Mouse (Mus musculus): ENCODE measurements around the gene App. TPM values are rescaled to one million over a fixed set of nuclear protein-coding genes. Genes with fewer than 3 reads are reported as not detected.

App gene
- total RNA-seq, 2 experiments from 2014 or later, result 1,138 to 1,191 TPM

DNA sequence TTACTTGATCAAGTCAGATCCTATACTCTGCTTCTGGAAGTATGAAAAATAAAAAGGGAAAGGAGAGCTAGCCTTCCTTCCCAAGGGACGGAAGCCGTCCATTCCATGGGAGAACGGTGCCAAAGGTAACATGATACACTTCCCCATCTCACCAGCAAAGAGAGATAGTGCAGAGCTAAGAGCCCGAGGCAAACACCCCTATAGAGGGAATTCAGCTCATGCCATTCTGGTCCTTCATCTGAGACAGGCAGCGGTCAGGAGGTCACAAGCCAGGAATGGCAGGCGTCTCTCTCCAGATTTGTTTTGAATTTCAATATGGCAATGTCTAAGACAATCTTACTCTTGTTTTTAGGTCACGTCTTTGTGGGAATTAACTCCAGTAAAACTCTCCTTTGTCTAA lies 74.1 kb downstream of the App start:
- DNase-seq (ENCODE audit: extremely low spot score in 1 of 2, low spot score in 2 of 2), result no peak
- intact Hi-C loops (cut with DNase I), result no loop called here

DNA sequence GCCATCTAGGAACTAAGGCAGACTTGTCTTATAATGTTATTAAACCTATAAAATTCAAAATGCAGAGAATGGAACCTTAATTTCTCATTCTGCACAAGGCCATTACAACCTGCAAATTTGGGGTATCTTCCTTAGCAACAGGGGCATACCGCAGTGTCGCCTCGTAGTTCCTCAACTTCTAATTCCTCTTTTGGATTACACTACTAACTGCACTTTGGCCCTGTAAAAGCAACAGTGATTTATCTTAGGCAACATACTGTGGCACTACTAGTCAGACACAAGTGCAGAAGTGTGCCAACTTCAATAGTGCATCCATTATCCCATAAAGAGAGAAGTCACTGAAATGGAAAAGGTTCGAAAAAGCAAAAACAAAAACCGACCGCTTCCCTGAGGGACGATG lies 74.5 kb downstream of the App start:
- intact Hi-C loops (cut with DNase I), result no loop called here
- no peak for DNase-seq (ENCODE audit: extremely low spot score in 1 of 2, low spot score in 2 of 2)

DNA sequence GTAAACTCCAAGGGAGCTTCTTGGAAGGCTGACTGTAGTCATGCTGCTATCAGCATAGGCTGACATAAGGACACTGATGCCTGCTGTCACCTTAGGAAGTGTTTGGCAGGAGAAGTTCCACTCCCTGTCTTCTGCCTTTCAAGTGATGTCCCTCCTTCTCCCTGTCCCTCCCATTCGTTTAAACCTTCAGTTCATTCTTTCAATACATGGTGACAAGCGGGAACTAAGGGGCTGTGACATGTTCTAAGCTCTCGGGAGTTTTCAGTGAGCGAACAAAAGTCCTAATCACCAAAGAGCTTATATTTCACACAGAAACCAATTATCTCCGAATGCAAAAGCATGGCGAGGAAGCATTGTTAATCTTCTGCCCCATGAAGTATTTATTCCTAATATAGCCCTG lies 77.2 kb downstream of the App start:
- no peak for DNase-seq (ENCODE audit: extremely low spot score in 1 of 2, low spot score in 2 of 2)
- intact Hi-C loops (cut with DNase I), result no loop called here

DNA sequence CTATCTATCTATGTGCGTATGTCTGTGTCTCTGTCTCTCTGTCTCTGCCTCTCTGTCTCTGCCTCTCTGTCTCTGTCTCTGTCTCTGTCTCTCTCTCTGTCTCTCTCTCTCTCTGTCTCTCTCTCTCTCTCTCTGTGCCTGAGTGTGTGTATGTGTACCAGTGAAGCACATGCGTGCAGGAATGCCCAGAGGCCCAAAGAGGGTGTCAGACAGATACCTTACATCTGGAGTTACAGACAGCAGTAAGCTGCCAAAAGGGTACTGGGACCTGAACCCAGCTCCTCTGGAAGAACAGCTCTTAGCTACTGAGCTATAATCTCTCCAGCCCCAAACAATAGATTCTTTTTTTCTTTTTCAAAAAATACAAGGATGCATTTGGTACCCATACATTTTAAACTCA lies 77.6 kb downstream of the App start:
- DNase-seq (ENCODE audit: extremely low spot score in 1 of 2, low spot score in 2 of 2), result no peak
- intact Hi-C loops (cut with DNase I), result no loop called here

DNA sequence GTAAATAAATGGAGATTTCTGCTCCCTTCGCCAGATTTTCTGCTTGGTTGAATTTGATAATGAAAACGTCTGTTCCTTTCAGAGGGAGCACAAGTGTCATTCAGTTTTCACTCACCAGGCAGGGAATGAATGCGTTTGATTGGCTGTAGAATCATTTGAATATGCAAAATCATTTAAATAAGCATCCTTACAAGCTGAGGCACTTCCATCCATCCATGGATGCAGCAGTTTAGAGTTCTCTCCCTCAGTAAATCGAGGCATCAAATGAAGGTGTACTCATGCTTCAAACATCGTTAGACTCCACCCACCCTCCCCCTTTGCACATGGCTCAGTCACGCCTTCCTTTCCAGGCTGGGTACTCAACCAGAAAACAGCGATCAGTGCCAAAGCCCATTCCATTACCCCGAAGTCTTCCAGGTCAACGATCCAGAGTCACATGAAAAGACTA lies 80.9 kb downstream of the App start:
- DNase-seq (ENCODE audit: extremely low spot score in 1 of 2, low spot score in 2 of 2), result no peak
- intact Hi-C loops (cut with DNase I), result loop anchor here (5.0 kb wide), 1 partner anchor 80 kb away; the partner anchor contains the start of gene App

DNA sequence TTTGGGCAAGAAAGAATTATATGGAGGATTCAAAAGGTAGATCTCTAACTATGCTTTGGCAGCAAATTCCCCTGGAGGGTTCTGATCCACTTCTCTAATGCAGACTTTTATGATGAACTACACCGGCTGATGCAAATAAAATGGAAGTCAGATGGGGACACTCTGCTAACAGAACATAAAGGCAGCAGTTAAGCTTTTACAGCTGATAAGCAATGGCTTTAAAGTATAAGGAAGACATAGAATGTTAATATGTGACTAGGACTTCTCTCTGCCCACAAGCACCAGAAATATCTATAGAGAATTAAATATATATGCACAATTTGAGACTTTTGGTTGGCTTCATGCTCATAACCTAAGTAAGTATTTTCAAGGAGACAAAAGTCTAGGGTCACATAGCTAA lies 81.4 kb downstream of the App start:
- DNase-seq (ENCODE audit: extremely low spot score in 1 of 2, low spot score in 2 of 2), result no peak
- intact Hi-C loops (cut with DNase I), result loop anchor here (5.0 kb wide), 1 partner anchor 80 kb away; the partner anchor contains the start of gene App

DNA sequence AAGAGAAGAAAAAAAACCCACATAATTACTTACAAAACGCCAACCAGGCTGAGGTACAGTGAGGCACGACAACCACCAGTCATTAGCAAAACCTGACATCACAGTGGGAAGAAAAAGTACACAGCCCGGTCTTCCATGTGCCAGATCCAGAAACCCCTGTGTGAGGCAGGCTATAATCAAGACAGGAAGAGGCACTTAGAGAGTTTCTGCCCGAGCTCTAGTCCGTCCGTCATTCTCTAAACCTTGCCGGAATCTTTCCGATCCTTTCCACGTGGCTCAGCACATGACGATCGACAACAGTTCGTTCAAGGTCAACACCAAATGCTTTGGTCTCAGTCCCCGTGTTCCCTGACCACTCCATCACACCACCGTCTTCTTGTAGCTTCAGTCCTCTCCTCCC lies 82.6 kb downstream of the App start:
- no peak for DNase-seq (ENCODE audit: extremely low spot score in 1 of 2, low spot score in 2 of 2)
- intact Hi-C loops (cut with DNase I), result loop anchor here (5.0 kb wide), 1 partner anchor 81 kb away; the partner anchor contains the start of gene App

DNA sequence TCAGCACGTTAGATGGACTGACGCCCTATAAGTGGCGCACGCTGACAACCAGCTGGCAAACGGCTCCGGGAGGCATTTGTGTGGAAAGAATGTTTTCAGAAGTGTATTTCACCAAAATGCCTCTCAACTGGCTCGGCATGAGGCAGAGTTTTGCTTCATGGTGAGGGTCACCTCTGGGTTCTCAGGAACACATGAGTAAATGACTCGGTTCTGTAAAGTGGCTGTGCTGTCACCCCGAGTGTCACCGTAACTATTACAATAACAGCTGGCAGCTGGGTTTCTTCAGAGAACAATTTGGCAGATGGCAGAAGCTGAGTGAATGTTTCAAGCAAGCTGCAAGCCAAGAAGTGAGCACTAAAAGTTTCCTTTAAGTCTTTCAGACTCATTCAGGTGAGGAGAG lies 85.4 kb downstream of the App start:
- intact Hi-C loops (cut with DNase I), result no loop called here
- DNase-seq (ENCODE audit: extremely low spot score in 1 of 2, low spot score in 2 of 2), result no peak

DNA sequence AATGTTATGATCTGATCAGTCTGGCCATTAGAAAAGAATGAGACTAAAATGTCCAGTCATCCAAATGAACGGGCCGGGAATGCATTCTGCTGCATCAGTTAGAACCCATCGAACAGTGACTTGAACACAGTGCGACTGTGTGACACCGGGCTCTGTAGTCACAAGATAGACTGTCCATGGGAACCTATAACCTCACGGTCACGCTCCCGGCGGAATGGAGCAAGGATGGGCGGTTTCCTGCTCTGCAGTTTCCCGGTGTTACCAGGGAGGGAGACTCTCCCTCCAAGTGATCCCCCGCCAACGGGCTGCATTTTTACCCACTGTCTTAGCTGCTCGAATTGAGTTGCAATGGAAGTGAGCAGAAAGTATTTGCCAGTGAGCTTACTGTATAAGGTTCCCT lies 87.3 kb downstream of the App start:
- intact Hi-C loops (cut with DNase I), result no loop called here
- no peak for DNase-seq (ENCODE audit: extremely low spot score in 1 of 2, low spot score in 2 of 2)

DNA sequence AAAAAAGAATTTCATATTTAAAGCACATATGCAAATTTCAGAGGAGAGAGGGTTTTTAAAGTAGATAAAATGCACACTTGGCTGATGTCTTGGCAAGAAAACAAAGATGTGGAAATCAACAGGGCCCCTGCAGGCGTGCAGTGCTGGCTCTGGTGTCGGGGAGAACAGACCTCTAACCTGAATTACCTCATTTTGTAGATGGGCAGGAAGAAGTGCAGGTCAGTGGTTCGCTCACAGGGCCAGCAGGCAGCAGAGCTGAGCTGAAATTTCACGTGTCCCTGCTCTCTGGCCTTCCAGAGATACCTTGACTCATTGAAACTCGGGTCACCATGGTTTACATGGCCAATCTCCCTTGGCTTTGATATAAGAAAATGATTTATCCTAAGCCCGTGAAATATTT lies 87.7 kb downstream of the App start:
- intact Hi-C loops (cut with DNase I), result no loop called here
- DNase-seq (ENCODE audit: extremely low spot score in 1 of 2, low spot score in 2 of 2), result no peak

DNA sequence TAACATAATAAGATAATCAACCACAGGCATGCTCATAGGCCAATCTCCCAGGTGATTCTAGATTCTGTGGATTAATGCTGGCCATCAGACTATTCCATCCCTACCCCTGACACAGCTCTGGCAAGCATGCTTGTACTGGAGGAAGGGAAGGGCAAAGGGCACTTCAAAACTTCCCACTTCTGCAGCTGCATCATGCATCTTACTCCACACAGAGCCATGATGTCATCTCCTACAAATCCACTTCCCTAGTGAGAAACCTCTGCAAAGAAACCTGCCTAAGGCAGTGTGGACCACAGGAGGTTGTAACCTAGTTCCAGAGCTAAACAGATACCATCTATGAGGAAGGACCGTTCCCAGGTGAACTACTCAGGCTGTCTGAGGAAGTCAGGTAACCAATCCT lies 89.4 kb downstream of the App start:
- intact Hi-C loops (cut with DNase I), result no loop called here
- no peak for DNase-seq (ENCODE audit: extremely low spot score in 1 of 2, low spot score in 2 of 2)

DNA sequence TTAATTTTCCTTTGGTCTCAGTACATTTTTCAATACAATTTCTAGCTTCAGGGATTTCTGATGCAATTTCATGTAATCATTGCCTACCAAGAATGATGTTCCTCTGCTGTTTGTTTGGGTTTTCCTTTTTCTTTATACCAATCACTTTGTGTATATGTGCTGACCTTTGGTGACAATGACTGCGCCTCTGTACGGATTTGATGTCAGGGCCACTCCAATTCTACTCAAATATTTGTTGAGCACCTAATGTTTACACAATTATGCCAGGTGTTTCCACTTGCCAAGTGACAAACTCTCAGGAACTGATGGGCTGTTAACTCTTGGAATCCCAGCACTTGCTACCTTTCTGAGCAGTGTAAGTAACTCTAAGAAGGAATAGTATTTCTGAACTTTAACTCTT lies 98.2 kb downstream of the App start:
- DNase-seq (ENCODE audit: extremely low spot score in 1 of 2, low spot score in 2 of 2), result no peak
- intact Hi-C loops (cut with DNase I), result no loop called here

DNA sequence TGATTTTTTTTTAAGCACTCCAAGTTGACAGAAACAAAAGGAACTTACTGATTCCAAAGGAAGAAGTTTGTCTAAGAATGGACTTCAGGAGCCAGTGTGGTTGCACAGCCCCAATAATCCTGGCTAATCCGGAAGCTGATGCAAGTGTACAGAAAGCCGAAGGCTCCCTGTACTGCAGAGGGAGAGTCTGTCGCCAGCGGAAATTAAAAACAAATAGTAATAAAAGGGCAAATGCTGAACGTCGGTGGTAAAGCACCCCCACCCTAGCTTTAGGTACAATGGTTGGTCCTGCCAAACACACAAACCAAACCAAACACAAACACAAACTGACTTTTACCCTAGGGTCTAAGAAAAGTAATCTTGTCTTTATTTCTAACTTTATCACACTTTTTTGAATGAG lies 98.7 kb downstream of the App start:
- no peak for DNase-seq (ENCODE audit: extremely low spot score in 1 of 2, low spot score in 2 of 2)
- intact Hi-C loops (cut with DNase I), result no loop called here

DNA sequence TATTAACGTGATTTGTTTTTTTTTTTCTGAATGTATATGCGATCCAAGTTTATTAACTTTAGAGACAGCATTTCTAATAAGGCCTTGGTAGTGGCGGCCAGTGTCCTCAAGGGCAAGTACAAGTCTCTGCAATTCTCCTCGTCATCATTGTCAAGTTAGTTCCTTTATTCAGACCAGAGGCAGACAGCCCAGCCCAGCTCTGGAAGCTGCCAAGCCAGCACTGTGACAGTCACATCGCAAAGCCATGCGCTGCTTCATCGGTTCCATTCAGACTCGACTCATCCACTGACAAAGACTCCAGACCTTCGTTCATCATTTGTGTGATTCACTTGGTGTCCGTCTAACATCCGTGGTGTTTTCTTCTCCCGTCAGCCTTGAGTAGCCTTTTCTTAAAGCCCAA lies 100.9 kb downstream of the App start:
- DNase-seq (ENCODE audit: extremely low spot score in 1 of 2, low spot score in 2 of 2), result no peak
- intact Hi-C loops (cut with DNase I), result no loop called here

DNA sequence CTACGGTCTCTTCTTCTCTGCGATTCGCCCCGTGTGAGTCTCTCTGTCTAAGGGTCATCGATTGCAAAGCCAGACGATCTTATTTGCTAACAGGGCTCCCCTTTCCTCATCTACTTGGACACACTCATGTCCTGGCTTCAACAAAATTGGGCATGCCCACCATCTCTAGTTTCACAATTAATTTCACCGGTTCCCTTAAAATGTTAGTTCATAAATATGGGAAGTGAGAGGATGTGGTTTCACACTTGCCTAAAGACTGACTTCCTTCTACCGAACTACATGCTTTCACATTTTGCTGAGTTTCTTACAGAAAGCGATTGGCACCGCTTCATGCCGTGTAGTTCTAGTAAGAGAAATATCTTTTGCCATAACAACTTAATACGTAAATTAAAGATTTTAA lies 101.8 kb downstream of the App start:
- DNase-seq (ENCODE audit: extremely low spot score in 1 of 2, low spot score in 2 of 2), result no peak

DNA sequence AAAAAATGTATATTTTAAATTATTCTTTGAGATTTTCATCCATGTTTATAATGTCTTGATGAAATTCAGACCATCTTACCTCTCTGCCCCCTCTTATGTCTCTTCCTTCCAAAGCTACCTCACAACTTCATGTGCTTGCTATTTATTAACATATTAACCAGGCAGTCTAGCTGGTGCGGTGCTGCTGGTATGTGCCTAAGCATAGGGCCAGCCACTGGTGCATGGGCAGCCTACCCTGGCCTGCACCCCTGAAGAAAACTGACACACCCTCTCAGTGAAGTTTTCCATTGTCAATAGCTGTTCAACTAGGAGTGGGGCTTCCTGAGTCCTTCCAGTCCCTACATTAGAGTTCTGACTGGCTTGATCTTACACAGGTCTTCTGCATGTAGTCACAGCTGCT lies 102.3 kb downstream of the App start:
- no peak for DNase-seq (ENCODE audit: extremely low spot score in 1 of 2, low spot score in 2 of 2)
- intact Hi-C loops (cut with DNase I), result no loop called here

More for the DNA sequence above, 101.8 kb downstream of the App start:
- intact Hi-C loops (cut with DNase I), result no loop called here

DNA sequence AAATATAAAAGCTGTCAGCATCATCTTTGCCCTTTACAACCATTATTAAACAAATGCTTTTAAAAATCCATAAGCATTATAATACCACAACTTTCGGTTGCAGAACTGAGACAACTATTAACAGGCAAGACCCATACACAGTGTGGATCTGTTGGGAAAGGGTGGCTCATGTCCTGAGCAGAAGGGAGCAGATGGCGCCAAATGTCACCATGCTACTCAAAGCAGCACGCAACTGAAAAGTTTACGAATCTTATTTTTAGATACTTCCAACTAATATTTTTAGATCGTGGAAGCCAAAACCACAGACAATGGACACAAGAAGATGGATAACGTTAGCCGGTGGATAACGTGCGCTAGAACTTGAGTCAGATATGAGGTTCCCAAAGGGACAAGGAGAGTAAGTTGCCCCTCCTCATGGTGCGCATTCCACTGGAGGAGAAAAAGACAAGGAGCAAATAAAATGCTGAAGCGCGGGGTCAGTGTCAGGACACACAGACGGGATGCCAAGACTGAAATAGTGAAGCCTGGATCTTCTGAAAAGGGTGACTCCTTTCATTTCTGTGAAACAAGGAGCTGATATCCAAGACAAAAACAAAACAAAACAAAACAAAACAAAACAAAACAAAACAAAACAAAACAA lies 106.2 kb downstream of the App start:
- DNase-seq (ENCODE audit: extremely low spot score in 1 of 2, low spot score in 2 of 2), result no peak
- intact Hi-C loops (cut with DNase I), result no loop called here

DNA sequence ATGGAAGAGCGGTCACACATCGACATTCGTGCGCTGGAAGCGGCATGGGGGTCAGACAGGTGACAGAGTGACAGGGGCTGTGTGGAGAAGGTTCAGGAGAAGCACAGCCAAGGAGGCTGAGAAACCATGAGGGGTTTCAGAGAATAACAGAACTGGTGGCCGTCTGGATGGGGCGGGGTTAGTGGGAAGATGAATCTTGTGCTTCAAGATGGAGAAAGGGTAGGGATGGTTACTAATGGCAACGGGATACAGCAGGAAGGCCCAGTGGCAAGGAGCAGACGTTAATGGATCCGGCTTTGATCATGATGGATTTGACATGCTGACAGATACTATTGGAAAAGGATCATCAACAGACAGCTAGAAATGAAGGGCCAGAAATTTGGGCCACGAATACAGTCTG lies 107.3 kb downstream of the App start:
- no peak for DNase-seq (ENCODE audit: extremely low spot score in 1 of 2, low spot score in 2 of 2)
- intact Hi-C loops (cut with DNase I), result no loop called here

DNA sequence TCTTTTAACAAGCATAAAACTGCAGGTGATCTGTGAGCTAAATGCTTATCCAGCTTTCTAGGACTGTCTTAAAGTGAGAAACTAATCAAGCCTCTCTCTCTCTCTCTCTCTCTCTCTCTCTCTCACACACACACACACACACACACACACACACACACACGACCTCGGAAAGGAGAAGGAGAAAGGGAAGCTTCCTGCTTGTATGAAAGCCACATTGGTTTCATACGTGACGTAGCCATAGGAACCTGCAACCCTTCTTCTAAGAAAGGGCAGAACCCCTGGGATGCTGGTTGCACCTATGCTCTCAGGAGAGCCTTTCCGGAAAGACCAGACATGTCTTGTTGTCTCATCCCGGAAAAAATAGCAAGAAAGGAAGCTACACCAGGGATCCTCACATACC lies 108.8 kb downstream of the App start:
- intact Hi-C loops (cut with DNase I), result no loop called here

DNA sequence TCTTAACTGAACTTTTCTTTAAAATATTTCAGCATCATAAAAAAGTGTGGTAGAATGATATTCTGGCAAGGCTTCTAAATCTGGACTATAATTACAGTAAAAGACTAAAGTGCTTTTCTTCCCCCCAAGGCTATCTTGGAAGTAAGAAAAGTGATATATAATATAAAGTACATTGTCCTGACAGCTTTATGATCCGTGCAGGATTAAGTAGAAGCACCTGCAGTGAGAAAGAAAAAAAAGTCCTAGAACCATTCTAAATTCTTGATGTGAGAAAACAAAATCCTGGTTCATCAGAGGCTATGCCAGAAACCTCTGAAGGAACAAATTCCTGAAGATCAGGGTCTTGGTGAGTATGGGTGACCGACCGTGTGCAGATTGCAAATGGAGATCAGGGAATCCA lies 110.8 kb downstream of the App start:
- no peak for DNase-seq (ENCODE audit: extremely low spot score in 1 of 2, low spot score in 2 of 2)
- intact Hi-C loops (cut with DNase I), result no loop called here

More for the DNA sequence above, 108.8 kb downstream of the App start:
- no peak for DNase-seq (ENCODE audit: extremely low spot score in 1 of 2, low spot score in 2 of 2)

DNA sequence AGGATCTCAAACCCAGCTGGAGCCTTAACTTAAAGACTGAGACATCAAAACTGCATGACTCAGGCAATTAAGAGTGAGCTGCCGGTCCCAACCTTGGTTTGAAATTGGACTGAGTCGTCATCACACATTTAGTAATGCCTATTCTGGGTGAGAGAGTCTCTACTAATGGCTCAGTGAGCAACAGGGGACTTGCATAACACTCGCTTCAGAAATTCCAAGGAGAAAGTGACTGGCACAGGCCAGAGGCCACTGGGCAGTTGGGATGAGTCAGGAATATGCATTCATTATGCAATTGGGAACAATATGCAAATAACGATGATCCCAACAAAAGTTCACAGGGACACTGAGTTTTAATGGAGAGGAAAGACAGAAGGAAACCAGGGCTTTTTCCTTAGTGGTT lies 111.8 kb downstream of the App start:
- intact Hi-C loops (cut with DNase I), result no loop called here
- no peak for DNase-seq (ENCODE audit: extremely low spot score in 1 of 2, low spot score in 2 of 2)

Data from left cerebral cortex, postnatal 10 days (tissue).